Mouse (Mus musculus): ENCODE results near the gene Tnk1. TPM values are rescaled to one million over a fixed set of nuclear protein-coding genes. Genes with fewer than 3 reads are reported as not detected.

Tnk1 gene
- not detected for polyA plus RNA-seq (2017; shearing (Covaris generic))

GRCm38 (mm10) chr11:69858113-69858998 lies at the start of gene Tnk1:
TSS of gene Tnk1 (minus strand) at chr11:69858730.

GRCm38 (mm10) chr11:69900471-69901405 lies 42.2 kb upstream of the Tnk1 start, which contains the start of the genes 2810408A11Rik and Neurl4:
TSS of gene 2810408A11Rik (minus strand) at chr11:69900987.
TSS of gene Neurl4 (plus strand) at chr11:69901072.

GRCm38 (mm10) chr11:69895291-69895690 lies 36.8 kb upstream of the Tnk1 start, which contains the start of gene Acap1:
TSS of gene Acap1 (minus strand) at chr11:69895539.

GRCm38 (mm10) chr11:69880853-69881603 lies 22.5 kb upstream of the Tnk1 start, which contains the start of gene Kctd11:
TSS of gene Kctd11 (minus strand) at chr11:69881406.

GRCm38 (mm10) chr11:69877878-69878277 lies 19.3 kb upstream of the Tnk1 start, which contains the start of gene Tmem95:
TSS of gene Tmem95 (minus strand) at chr11:69878018.

GRCm38 (mm10) chr11:69846198-69846680 lies 12.3 kb downstream of the Tnk1 start, which contains the start of gene Plscr3:
TSS of gene Plscr3 (plus strand) at chr11:69846376.

GRCm38 (mm10) chr11:69837952-69838713 lies 20.4 kb downstream of the Tnk1 start, which contains the start of gene Tmem256:
TSS of gene Tmem256 (plus strand) at chr11:69838514.

GRCm38 (mm10) chr11:69837604-69837951 lies 21.0 kb downstream of the Tnk1 start, which contains the start of gene Nlgn2:
TSS of gene Nlgn2 (minus strand) at chr11:69837784.

GRCm38 (mm10) chr11:69822080-69822479 lies 36.5 kb downstream of the Tnk1 start, which contains the start of gene Spem1:
TSS of gene Spem1 (minus strand) at chr11:69822180.

GRCm38 (mm10) chr11:69818365-69818764 lies 40.2 kb downstream of the Tnk1 start, which contains the start of gene Spem2:
TSS of gene Spem2 (minus strand) at chr11:69818465.

GRCm38 (mm10) chr11:69815155-69815554 lies 43.4 kb downstream of the Tnk1 start, which contains the start of gene Gm39566:
TSS of gene Gm39566 (minus strand) at chr11:69815298.

GRCm38 (mm10) chr11:69804972-69805909 lies 53.3 kb downstream of the Tnk1 start, which contains the start of gene Tmem102:
TSS of gene Tmem102 (minus strand) at chr11:69805624.

GRCm38 (mm10) chr11:69801379-69801977 lies 57.1 kb downstream of the Tnk1 start, which contains the start of gene Fgf11:
TSS of gene Fgf11 (minus strand) at chr11:69801857.

Other genes starting within 250 kb of the Tnk1 start
- gene Shbg, start 240.8 kb downstream of the Tnk1 start, polyA plus RNA-seq (2017; shearing (Covaris generic)), result not detected
- gene Sat2, start 236.7 kb downstream of the Tnk1 start, polyA plus RNA-seq (2017; shearing (Covaris generic)), result not detected
- 73.2 TPM for gene Fxr2, start 225.7 kb downstream of the Tnk1 start, polyA plus RNA-seq (2017; shearing (Covaris generic))
- gene Sox15, start 203.4 kb downstream of the Tnk1 start, polyA plus RNA-seq (2017; shearing (Covaris generic)), result not detected
- 49.4 TPM for gene Mpdu1, start 196.1 kb downstream of the Tnk1 start, polyA plus RNA-seq (2017; shearing (Covaris generic))
- 2.1 TPM for gene Cd68, start 192.6 kb downstream of the Tnk1 start, polyA plus RNA-seq (2017; shearing (Covaris generic))
- 703 TPM for gene Eif4a1, start 186.3 kb downstream of the Tnk1 start, polyA plus RNA-seq (2017; shearing (Covaris generic))
- 41.7 TPM for gene Senp3, start 176.6 kb downstream of the Tnk1 start, polyA plus RNA-seq (2017; shearing (Covaris generic))
- not detected for gene Tnfsf13, start 172.9 kb downstream of the Tnk1 start, polyA plus RNA-seq (2017; shearing (Covaris generic))
- not detected for gene Tnfsf12, start 162.9 kb downstream of the Tnk1 start, polyA plus RNA-seq (2017; shearing (Covaris generic))
- gene Tnfsfm13, start 162.6 kb downstream of the Tnk1 start, polyA plus RNA-seq (2017; shearing (Covaris generic)), result not detected
- gene Polr2a, start 100.1 kb downstream of the Tnk1 start, polyA plus RNA-seq (2017; shearing (Covaris generic)), result 56.9 TPM
- not detected for gene Slc35g3, start 96.8 kb downstream of the Tnk1 start, polyA plus RNA-seq (2017; shearing (Covaris generic))
- gene Zbtb4, start 92.8 kb downstream of the Tnk1 start, polyA plus RNA-seq (2017; shearing (Covaris generic)), result 8.0 TPM
- 2.2 TPM for gene Chrnb1, start 62.8 kb downstream of the Tnk1 start, polyA plus RNA-seq (2017; shearing (Covaris generic))
- gene Fgf11, start 56.9 kb downstream of the Tnk1 start, polyA plus RNA-seq (2017; shearing (Covaris generic)), result not detected
- gene Tmem102, start 53.1 kb downstream of the Tnk1 start, polyA plus RNA-seq (2017; shearing (Covaris generic)), result not detected
- not detected for gene Gm39566, start 43.4 kb downstream of the Tnk1 start, polyA plus RNA-seq (2017; shearing (Covaris generic))
- gene Spem2, start 40.3 kb downstream of the Tnk1 start, polyA plus RNA-seq (2017; shearing (Covaris generic)), result not detected
- gene Spem1, start 36.5 kb downstream of the Tnk1 start, polyA plus RNA-seq (2017; shearing (Covaris generic)), result not detected
- 0.09 TPM for gene Nlgn2, start 20.9 kb downstream of the Tnk1 start, polyA plus RNA-seq (2017; shearing (Covaris generic))
- gene Tmem256, start 20.2 kb downstream of the Tnk1 start, polyA plus RNA-seq (2017; shearing (Covaris generic)), result 27.8 TPM
- 18.0 TPM for gene Plscr3, start 12.4 kb downstream of the Tnk1 start, polyA plus RNA-seq (2017; shearing (Covaris generic))
- not detected for gene Tmem95, start 19.3 kb upstream of the Tnk1 start, polyA plus RNA-seq (2017; shearing (Covaris generic))
- gene Kctd11, start 22.7 kb upstream of the Tnk1 start, polyA plus RNA-seq (2017; shearing (Covaris generic)), result 0.51 TPM
- gene Acap1, start 36.8 kb upstream of the Tnk1 start, polyA plus RNA-seq (2017; shearing (Covaris generic)), result 615 TPM
- gene 2810408A11Rik, start 42.3 kb upstream of the Tnk1 start, polyA plus RNA-seq (2017; shearing (Covaris generic)), result 2.6 TPM
- 7.7 TPM for gene Neurl4, start 42.3 kb upstream of the Tnk1 start, polyA plus RNA-seq (2017; shearing (Covaris generic))
- gene Gps2, start 55.2 kb upstream of the Tnk1 start, polyA plus RNA-seq (2017; shearing (Covaris generic)), result 253 TPM
- 965 TPM for gene Eif5a, start 63.2 kb upstream of the Tnk1 start, polyA plus RNA-seq (2017; shearing (Covaris generic))
- not detected for gene Ybx2, start 77.1 kb upstream of the Tnk1 start, polyA plus RNA-seq (2017; shearing (Covaris generic))
- gene Slc2a4, start 89.5 kb upstream of the Tnk1 start, polyA plus RNA-seq (2017; shearing (Covaris generic)), result not detected
- not detected for gene Cldn7, start 106.0 kb upstream of the Tnk1 start, polyA plus RNA-seq (2017; shearing (Covaris generic))
- 31.4 TPM for gene Ctdnep1, start 122.4 kb upstream of the Tnk1 start, polyA plus RNA-seq (2017; shearing (Covaris generic))
- gene Elp5, start 123.8 kb upstream of the Tnk1 start, polyA plus RNA-seq (2017; shearing (Covaris generic)), result 47.8 TPM
- 310 TPM for gene Gabarap, start 132.4 kb upstream of the Tnk1 start, polyA plus RNA-seq (2017; shearing (Covaris generic))
- gene Phf23, start 137.0 kb upstream of the Tnk1 start, polyA plus RNA-seq (2017; shearing (Covaris generic)), result 49.5 TPM
- gene Dvl2, start 141.9 kb upstream of the Tnk1 start, polyA plus RNA-seq (2017; shearing (Covaris generic)), result 27.2 TPM
- gene Acadvl, start 156.7 kb upstream of the Tnk1 start, polyA plus RNA-seq (2017; shearing (Covaris generic)), result 87.7 TPM
- 2.4 TPM for gene Dlg4, start 158.2 kb upstream of the Tnk1 start, polyA plus RNA-seq (2017; shearing (Covaris generic))
- not detected for gene Asgr1, start 195.4 kb upstream of the Tnk1 start, polyA plus RNA-seq (2017; shearing (Covaris generic))
- gene Asgr2, start 233.9 kb upstream of the Tnk1 start, polyA plus RNA-seq (2017; shearing (Covaris generic)), result not detected